Mouse (Mus musculus) hindbrain, embryonic 16.5 days (tissue): Measurements from ENCODE around the gene Pkd1l2. TPM values are rescaled to one million over a fixed set of nuclear protein-coding genes. Genes with fewer than 3 reads are reported as not detected.

Experiments
- ATAC-seq: fragments of 200-750 bp; cut with Nextera tagmentation; 2 replicates; pipeline ENCODE4 v1.8.0; 2017; ENCODE audit warnings: moderate TSS enrichment, moderate library complexity
- H3K27ac ChIP-seq: fragments of 300-500 bp; sonication (generic); 2 replicates; pipeline ENCODE4 v1.5.1; 2014; ENCODE audit warnings: low read depth, mild to moderate bottlenecking, control low read depth, low read length, moderate library complexity
- H3K27me3 ChIP-seq: fragments of 300-500 bp; sonication (generic); replicated peaks from 2 replicates; pipeline ENCODE4 v1.6.1; 2014; ENCODE audit warnings: low read length; ENCODE audit not compliant: control insufficient read depth, insufficient read depth
- H3K36me3 ChIP-seq: fragments of 300-500 bp; sonication (generic); 2 replicates; pipeline ENCODE4 v1.6.1; 2014; ENCODE audit warnings: mild to moderate bottlenecking, low read length, moderate library complexity, mixed read lengths; ENCODE audit not compliant: control insufficient read depth, insufficient read depth
- H3K4me1 ChIP-seq: fragments of 300-500 bp; sonication (generic); 2 replicates; pipeline ENCODE4 v1.6.1; 2014; ENCODE audit warnings: low read depth, low read length; ENCODE audit not compliant: control insufficient read depth, insufficient read depth
- H3K4me2 ChIP-seq: fragments of 300-500 bp; sonication (generic); 2 replicates; pipeline ENCODE4 v1.6.1; 2014; ENCODE audit warnings: mild to moderate bottlenecking, low read length, control low read depth, moderate library complexity
- H3K4me3 ChIP-seq: fragments of 300-500 bp; sonication (generic); 2 replicates; pipeline ENCODE4 v1.5.1; 2014; ENCODE audit warnings: mild to moderate bottlenecking, low read length, control low read depth, moderate library complexity
- H3K9ac ChIP-seq: fragments of 300-500 bp; sonication (generic); 2 replicates; pipeline ENCODE4 v1.6.1; 2014; ENCODE audit warnings: low read depth, mild to moderate bottlenecking, control low read depth, low read length, moderate library complexity
- H3K9me3 ChIP-seq: fragments of 300-500 bp; sonication (generic); 2 replicates; pipeline ENCODE4 v1.6.1; 2014; ENCODE audit warnings: mild to moderate bottlenecking, low read length, moderate library complexity; ENCODE audit not compliant: control insufficient read depth
- WGBS: fragments of 180-500 bp; shearing (Covaris S2); extraction: QIAGEN DNeasy Blood & Tissue Kit; methylation state at CpG from one replicate; pipeline ENCODE4 v1.1.7; 2014; 5-methylcytosine and 5-hydroxymethylcytosine counted together
- polyA plus RNA-seq: library from polyadenylated mRNA; unstranded; fragments of >200 nt; fragmentation: Nextera tagmentation; extraction: Ambion mirVana; gene quantifications from 2 replicates; pipeline ENCODE4 v1.2.1, GENCODE M21; 2015

Pkd1l2 gene
- polyA plus RNA-seq, 1 experiment from 2014 or later = 0.05 TPM

- no peak for ATAC-seq
Observed at GRCm38 (mm10) chr8:117068294-117068693, 14.0 kb downstream of the Pkd1l2 start.

DNA sequence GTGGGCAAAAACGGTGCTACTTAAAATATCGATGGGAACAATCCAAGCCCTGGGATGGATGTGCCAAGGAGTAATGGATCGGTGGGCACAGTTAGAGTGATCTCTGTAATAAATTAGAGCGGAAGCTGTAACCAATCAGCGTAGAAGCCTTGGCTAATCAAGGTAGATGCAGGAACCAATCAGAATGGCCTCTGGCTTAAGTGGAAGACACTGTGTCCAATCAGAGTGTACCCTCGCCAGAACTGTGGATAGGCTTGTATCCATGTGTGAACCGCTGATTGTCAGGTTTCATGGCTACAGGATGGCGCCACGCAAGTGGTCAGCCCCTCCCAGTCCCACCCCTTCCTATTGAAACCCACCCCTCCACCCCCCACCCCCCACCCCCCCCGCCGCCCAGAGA lies 14.9 kb downstream of the Pkd1l2 start:
- Histone ChIP-seq H3K4me1 (no peaks in the 10 kb centered on the region), H3K9ac (no peak overlapping the region)
- 87% methylated on average over 11 of the region's 11 CpGs for WGBS

More at GRCm38 (mm10) chr8:117068294-117068693, 14.0 kb downstream of the Pkd1l2 start:
- no peak overlapping the region for H3K9ac ChIP-seq
- no peak overlapping the region for H3K4me3 ChIP-seq
- H3K4me1 ChIP-seq = no peaks in the 10 kb centered on the region
- H3K9me3 ChIP-seq = no peaks in the 10 kb centered on the region
- H3K27ac ChIP-seq = no peak overlapping the region
- H3K36me3 ChIP-seq = no peaks in the 10 kb centered on the region
- H3K27me3 ChIP-seq = no peaks in the 10 kb centered on the region
- H3K4me2 ChIP-seq = no peak overlapping the region
- WGBS = 80% methylated on average over 13 of the region's 13 CpGs

DNA sequence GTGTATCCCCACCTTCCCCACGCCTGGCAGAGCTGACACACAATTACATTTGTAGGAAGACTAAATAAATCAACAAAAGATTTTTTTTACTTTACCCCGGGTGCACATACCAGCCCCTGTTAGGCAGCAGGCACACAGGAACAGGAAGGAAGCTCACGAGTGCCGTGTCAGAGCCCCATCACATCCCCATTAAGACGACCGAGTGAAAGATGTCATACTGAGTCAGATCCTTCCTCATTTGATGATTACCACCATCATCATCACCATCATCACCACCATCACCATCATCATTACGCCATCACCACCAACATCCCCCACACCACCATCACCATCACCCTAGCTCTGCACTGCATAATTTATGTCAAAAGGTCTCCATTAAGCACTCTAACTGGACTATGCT lies 15.3 kb downstream of the Pkd1l2 start:
- Histone ChIP-seq H3K36me3 (no peaks in the 10 kb centered on the region), H3K27ac (no peak overlapping the region), H3K9ac (no peak overlapping the region), H3K4me2 (no peak overlapping the region), H3K4me1 (no peaks in the 10 kb centered on the region), H3K9me3 (no peaks in the 10 kb centered on the region), H3K27me3 (no peaks in the 10 kb centered on the region), H3K4me3 (no peak overlapping the region)
- no peak for ATAC-seq
- WGBS = 88% methylated on average over 7 of the region's 7 CpGs

More for the DNA sequence above, 14.9 kb downstream of the Pkd1l2 start:
- Histone ChIP-seq H3K4me3 (no peak overlapping the region), H3K36me3 (no peaks in the 10 kb centered on the region), H3K27me3 (no peaks in the 10 kb centered on the region), H3K27ac (no peak overlapping the region), H3K9me3 (no peaks in the 10 kb centered on the region), H3K4me2 (no peak overlapping the region)
- no peak for ATAC-seq

DNA sequence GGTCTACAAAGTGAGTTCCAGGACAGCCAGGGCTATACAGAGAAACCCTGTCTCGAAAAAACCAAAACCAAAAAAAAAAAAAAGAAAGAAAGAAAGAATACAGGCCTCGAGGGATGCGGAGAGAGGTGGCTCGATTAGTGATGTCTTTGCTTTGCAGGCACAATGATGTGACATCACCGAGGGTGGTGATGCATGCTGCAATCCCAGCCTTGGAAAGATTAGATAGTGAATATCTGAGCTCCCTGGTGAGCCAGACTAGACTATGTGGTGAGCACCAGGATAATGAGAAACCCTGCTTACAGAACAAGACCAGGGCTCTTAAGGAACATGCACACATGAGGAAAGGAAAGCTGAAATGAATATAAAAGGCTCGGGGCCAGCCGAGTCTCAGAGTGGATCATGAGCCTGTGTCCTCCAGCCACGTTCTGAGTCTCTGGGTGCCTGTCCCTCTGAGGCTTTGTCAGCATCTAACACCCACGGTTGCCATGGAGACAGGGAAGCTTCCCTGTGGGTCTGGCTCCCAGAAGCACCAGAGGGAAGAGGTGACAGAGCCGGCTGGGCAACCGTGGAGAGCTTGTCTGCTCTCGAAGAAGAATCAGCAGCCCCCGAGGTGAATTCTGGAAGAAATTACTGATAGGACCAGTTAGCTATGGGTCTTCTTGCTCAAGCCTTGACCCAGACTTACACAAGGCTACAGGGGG lies 20.9 kb downstream of the Pkd1l2 start:
- H3K9me3 ChIP-seq = no peaks in the 10 kb centered on the region
- no peak for ATAC-seq
- no peaks in the 10 kb centered on the region for H3K27me3 ChIP-seq
- H3K9ac ChIP-seq = no peak overlapping the region
- H3K4me2 ChIP-seq = no peak overlapping the region
- 52% methylated on average over 13 of the region's 13 CpGs for WGBS
- no peaks in the 10 kb centered on the region for H3K4me1 ChIP-seq
- no peak overlapping the region for H3K27ac ChIP-seq
- H3K36me3 ChIP-seq = no peaks in the 10 kb centered on the region
- no peak overlapping the region for H3K4me3 ChIP-seq

DNA sequence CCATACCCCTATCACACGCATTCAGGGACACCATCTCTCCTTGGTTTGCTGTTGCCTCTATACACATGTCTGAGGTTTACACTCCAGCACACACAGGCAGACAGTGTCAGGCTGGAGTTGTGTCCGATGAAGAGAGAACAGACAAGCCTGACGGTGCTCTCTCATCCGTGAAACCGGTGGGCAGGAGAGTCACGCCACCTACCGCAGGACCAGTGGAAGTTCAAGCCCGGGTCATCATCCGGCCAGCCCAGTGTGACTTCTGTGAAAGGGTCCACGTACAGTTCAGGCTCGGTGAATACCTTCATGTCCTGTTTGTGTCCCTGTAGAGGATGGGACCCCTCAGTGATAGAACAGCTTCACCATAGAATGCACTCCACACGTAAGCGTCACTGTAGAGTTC lies 21.9 kb downstream of the Pkd1l2 start:
- Histone ChIP-seq H3K4me3 (no peak overlapping the region), H3K4me1 (no peaks in the 10 kb centered on the region), H3K27ac (no peak overlapping the region), H3K36me3 (no peaks in the 10 kb centered on the region), H3K27me3 (no peaks in the 10 kb centered on the region), H3K9ac (no peak overlapping the region), H3K9me3 (no peaks in the 10 kb centered on the region), H3K4me2 (no peak overlapping the region)
- 65% methylated on average over 13 of the region's 13 CpGs for WGBS
- no peak for ATAC-seq

DNA sequence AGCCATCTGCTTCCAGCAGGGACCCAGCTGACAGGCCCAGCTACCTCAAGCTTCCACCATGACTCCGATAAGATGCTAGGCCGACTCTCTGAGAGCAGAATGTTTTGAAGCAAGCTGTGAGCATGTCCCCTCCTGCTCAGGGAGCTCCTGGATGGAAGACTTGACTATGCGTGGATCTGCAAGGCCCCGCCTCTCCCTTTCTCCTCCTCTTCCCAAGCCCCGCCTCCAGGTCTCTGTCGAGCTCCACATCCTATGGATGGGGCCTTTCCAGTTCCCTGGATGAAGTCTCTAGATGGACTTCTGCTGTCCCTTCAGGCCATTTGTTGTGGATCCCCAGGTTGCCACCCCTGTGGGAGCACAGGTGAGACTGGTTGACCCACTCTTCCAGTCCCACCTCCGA lies 23.2 kb downstream of the Pkd1l2 start:
- Histone ChIP-seq H3K4me1 (no peaks in the 10 kb centered on the region), H3K27ac (no peak overlapping the region), H3K36me3 (no peaks in the 10 kb centered on the region), H3K4me2 (no peak overlapping the region), H3K9ac (no peak overlapping the region), H3K9me3 (no peaks in the 10 kb centered on the region), H3K27me3 (no peaks in the 10 kb centered on the region), H3K4me3 (no peak overlapping the region)
- no peak for ATAC-seq
- WGBS = 71% methylated on average over 7 of the region's 7 CpGs

DNA sequence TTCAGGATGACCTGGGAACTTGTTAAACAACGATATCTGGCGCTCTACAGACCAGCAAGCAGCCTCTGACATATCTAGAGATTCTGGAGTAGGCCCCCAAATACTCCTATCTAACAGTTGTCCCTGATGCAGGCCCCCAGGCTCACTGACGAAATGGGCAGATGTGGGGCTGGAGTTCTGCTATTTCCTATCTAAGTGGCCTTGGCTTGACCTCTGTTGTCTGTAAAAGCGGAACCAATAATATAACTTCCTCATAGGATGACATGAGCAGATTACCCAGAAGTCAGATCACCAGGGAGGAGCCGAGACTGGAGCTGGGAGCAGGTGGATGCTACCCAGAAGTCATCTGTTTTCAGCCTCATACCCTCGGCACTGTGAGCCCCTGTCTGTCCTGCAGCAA lies 27.2 kb downstream of the Pkd1l2 start:
- Histone ChIP-seq H3K27ac (no peak overlapping the region), H3K9ac (no peak overlapping the region), H3K36me3 (no peaks in the 10 kb centered on the region), H3K4me1 (no peaks in the 10 kb centered on the region), H3K4me2 (no peak overlapping the region), H3K27me3 (no peaks in the 10 kb centered on the region), H3K9me3 (no peaks in the 10 kb centered on the region), H3K4me3 (no peak overlapping the region)
- ATAC-seq = no peak
- WGBS = 80% methylated on average over 6 of the region's 6 CpGs

- ATAC-seq = no peak
- Histone ChIP-seq H3K4me2 (no peak overlapping the region), H3K9ac (no peak overlapping the region), H3K36me3 (no peaks in the 10 kb centered on the region), H3K9me3 (no peaks in the 10 kb centered on the region), H3K27me3 (no peaks in the 10 kb centered on the region), H3K27ac (no peak overlapping the region), H3K4me1 (no peaks in the 10 kb centered on the region), H3K4me3 (no peak overlapping the region)
- 77% methylated on average over 3 of the region's 3 CpGs for WGBS
Observed at GRCm38 (mm10) chr8:117054146-117054545, 28.1 kb downstream of the Pkd1l2 start.

DNA sequence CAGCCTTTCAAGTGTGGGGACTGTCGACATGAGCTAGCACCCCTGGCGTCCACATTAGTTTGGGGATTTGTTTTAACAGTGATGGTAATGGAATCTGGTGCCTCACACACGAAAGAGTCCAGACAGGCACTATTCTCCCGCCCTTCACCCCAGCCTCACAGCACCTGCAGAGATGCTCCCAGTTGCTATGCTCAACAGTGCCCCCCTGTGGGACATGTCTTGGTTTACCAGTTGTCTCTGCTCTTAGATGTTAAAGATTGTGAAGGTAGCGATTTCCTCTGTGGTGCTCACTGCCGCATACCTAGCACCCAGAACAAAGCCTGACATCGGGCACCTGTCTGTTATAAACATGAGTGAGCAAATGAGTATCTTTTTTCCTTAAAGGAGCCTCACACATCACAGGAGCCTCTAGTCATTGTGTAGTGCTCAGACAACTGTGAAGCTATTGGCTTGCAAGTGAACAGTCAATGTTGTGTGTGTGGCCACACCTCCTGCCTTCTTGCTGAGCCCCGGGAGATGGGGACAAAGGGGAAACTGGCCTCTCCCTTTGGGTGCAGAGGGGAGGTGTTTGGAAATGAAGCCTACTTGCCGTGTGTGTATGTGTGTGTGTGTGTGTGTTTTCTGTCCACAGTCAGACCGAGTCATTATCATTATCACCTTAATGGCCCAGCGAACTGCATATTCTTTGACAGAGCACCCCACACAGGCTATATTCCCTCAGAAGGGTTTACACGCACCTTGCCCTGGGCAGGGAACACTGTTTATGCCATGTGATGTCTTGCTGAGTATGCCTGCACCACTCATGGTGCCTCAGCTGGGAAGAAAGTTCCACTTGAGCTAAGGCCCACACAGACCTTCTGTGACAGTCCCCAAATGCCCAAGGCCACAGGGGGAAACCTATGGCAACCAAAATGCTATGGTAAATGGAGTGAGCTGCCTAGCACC lies 28.8 kb downstream of the Pkd1l2 start:
- no peak overlapping the region for H3K27ac ChIP-seq
- H3K9me3 ChIP-seq = no peaks in the 10 kb centered on the region
- H3K9ac ChIP-seq = no peak overlapping the region
- no peak overlapping the region for H3K4me2 ChIP-seq
- H3K4me3 ChIP-seq = no peak overlapping the region
- no peak for ATAC-seq
- H3K4me1 ChIP-seq = no peaks in the 10 kb centered on the region
- 71% methylated on average over 12 of the region's 12 CpGs for WGBS
- no peaks in the 10 kb centered on the region for H3K27me3 ChIP-seq
- H3K36me3 ChIP-seq = no peaks in the 10 kb centered on the region
